16 mouse cellular contexts compared by ENCODE assay signal in genomic region chr8:92121296-92121695, GRCm38 (mm10).
DNase-seq lines count a peak whose midpoint lies in the region; TF ChIP-seq lines count a peak whose summit lies in the region.
"Had no signal": no experiment of that assay in that cellular context is flagged by ENCODE, and none has a peak within 500 bp of the region (broad histone marks: within the 10 kb centered on the region; RNA-seq: fewer than 3 reads in every experiment).

No protein-coding gene starts in this region.

- no peak overlapping the region for H3K27ac ChIP-seq in gastrocnemius, adult 2 months
- no peak overlapping the region for H3K27ac ChIP-seq in layer of hippocampus, adult 2 months
- no peak overlapping the region for H3K27ac ChIP-seq in cortical plate, adult 2 months (ENCODE audit: insufficient read depth, low read length)
- H3K27ac ChIP-seq: heart, embryonic 15.5 days; limb, embryonic 10.5 days; lung, embryonic 15.5 days had no signal

- no peak overlapping the region for H3K4me3 ChIP-seq in gastrocnemius, adult 2 months
- no peak overlapping the region for H3K4me3 ChIP-seq in layer of hippocampus, adult 2 months
- H3K4me3 ChIP-seq in cortical plate, adult 2 months (ENCODE audit: insufficient read depth, low read length) = no peak overlapping the region
- H3K4me3 ChIP-seq: heart, embryonic 15.5 days; limb, embryonic 10.5 days; lung, embryonic 15.5 days had no signal

- no peaks in the 10 kb centered on the region for H3K4me1 ChIP-seq in cortical plate, adult 2 months (ENCODE audit: control insufficient read depth, insufficient read depth, low read length)
- H3K4me1 ChIP-seq: heart, embryonic 15.5 days; limb, embryonic 10.5 days; lung, embryonic 15.5 days had no signal

- TF ChIP-seq CTCF in gastrocnemius, adult 2 months (IDR thresholded peaks at IDR 0.05) = peak; percentile 24; the same call in 1 of the 2 replicates
- peak; percentile 72 for TF ChIP-seq CTCF in layer of hippocampus, adult 2 months (conservative IDR thresholded peaks at IDR 0.05)
- TF ChIP-seq CTCF in cortical plate, adult 2 months (IDR thresholded peaks at IDR 0.05; ENCODE audit: extremely low read depth, insufficient read depth, low read length) = peak; percentile 34; the same call in 1 of the 2 replicates

- intact Hi-C loops in gastrocnemius, adult 2 months (cut with DNase I) = no loop called here

- DNase-seq in gastrocnemius, adult 2 months = no peak
- no peak for DNase-seq in gastrocnemius, adult 8-10 months (ENCODE audit: low spot score in 2 of 2)
- no peak for DNase-seq in layer of hippocampus, adult 2 months (ENCODE audit: low spot score in 2 of 2)
- DNase-seq in layer of hippocampus, adult 11-12 months (ENCODE audit: low spot score) = no peak
- DNase-seq in ES-CJ7 (ENCODE audit: low read depth, low spot score) = peak; percentile 55
- no peak for DNase-seq in yolk sac, embryonic 10.5 days (ENCODE audit: low spot score)
- no peak for DNase-seq in ovary, postnatal 36 days (ENCODE audit: low spot score)
- DNase-seq: adrenal gland, adult 2 months; B cell, adult 2 months; cerebellum, postnatal 25 days; midbrain, embryonic 14.5 days; thymus, adult 18-20 months had no signal

- no peak for TF ChIP-seq POLR2A in cortical plate, adult 2 months (IDR thresholded peaks at IDR 0.05; ENCODE audit: extremely low read depth, insufficient read depth, low read length)
